Mouse (Mus musculus) E14TG2a.4 (cell line): ENCODE measurements at regions not wholly inside any gene's neighbourhood (a gene's known extent, or its start where the extent isn't known, plus 50 kb on each side); places are given as distances from the start of the nearest gene placed in this dataset.

Experiments used
- H3K27me3 ChIP-seq: 2 replicates; pipeline ENCODE4 v1.6.1; 2014; ENCODE audit warnings: low read length, control low read depth; ENCODE audit not compliant: insufficient read depth
- H3K36me3 ChIP-seq: 2 replicates; pipeline ENCODE4 v1.6.1; 2014; ENCODE audit warnings: low read length, control low read depth; ENCODE audit not compliant: insufficient read depth
- H3K4me1 ChIP-seq: replicated peaks from 2 replicates; pipeline ENCODE4 v1.6.1; 2014; ENCODE audit warnings: low read depth, low read length, control low read depth
- H3K4me3 ChIP-seq: replicated peaks from 2 replicates; pipeline ENCODE4 v1.5.1; 2014; ENCODE audit warnings: mild to moderate bottlenecking, low read length
- H3K9me3 ChIP-seq: 2 replicates; pipeline ENCODE4 v1.6.1; 2014; ENCODE audit warnings: low read length, control low read depth
- CTCF ChIP-seq: conservative IDR thresholded peaks from 2 replicates; pipeline ENCODE4 v1.5.1; 2014; ENCODE audit warnings: low read length
- NANOG ChIP-seq: IDR thresholded peaks from 2 replicates; pipeline ENCODE4 v1.6.1; 2014; ENCODE audit warnings: borderline replicate concordance, low read length, mixed read lengths
- POU5F1 ChIP-seq: IDR thresholded peaks from 2 replicates; pipeline ENCODE4 v1.6.1; 2014; ENCODE audit warnings: low read length, borderline replicate concordance

DNA sequence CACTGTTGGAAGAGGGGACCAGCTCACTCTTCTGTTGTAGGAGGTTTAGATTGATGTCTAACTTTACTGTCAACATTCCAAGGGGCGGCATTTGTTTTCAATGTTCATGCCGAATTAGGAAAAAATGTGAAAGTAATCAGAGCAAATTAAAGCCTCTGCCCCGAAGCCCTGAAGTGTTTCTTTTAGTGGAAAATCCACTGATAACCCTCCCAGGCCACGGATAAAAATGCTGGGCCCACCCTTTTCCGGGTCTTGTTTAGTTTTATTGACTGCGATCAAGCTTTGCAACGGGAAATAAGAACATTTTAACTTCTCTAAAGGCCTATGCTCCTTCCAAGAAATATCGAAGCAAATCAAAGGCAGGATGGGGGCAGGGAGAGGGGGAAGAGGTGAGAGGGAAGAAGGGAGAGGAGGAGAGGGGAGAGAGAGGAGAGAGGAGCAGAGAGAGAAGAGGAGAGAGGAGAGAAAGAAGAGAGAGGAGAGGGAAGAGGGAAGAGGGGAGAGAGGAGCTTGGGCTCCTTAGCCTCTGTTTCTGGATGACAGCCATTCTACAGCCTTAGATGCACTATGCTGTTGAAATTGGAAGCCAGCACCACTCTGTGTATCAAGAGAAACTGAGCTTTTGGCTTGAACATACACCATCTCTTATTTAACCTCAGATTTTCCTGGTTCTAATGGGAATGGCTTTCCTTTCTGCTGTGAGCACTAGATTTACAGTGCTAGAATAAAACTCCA lies 140.3 kb upstream of the Palmd start:
- Histone ChIP-seq H3K4me1 (no peaks in the 10 kb centered on the region), H3K9me3 (no peaks in the 10 kb centered on the region), H3K36me3 (no peaks in the 10 kb centered on the region), H3K4me3 (no peak overlapping the region), H3K27me3 (peaks cover 5% of the 10 kb centered on the region; the same call in 1 of the 2 replicates)
- no peak for TF ChIP-seq CTCF
- no peak for TF ChIP-seq NANOG
- TF ChIP-seq POU5F1 = no peak

DNA sequence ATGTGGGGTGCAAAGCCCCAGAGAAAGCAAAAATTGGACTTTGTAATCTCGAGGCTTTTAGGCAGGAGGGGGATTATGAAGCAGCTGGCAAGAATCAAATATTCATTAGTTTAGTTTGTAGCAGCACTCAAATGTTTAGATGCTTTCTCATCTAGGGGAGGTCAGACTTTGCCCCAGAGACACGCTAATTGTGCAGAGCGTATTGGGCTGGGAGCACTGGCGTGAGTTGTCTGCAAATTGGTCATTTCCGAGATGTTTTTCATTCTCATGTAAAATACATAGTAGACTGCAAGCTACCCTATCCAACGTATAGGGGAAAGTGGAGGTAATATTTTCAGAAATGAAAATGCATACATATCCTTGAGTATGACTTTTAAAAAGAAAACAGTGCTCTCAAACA lies 139.2 kb upstream of the Palmd start:
- no peaks in the 10 kb centered on the region for H3K36me3 ChIP-seq
- no peaks in the 10 kb centered on the region for H3K9me3 ChIP-seq
- H3K27me3 ChIP-seq = peaks cover 5% of the 10 kb centered on the region; the same call in 1 of the 2 replicates
- TF ChIP-seq NANOG (no peak), CTCF (no peak), POU5F1 (no peak)
- no peaks in the 10 kb centered on the region for H3K4me1 ChIP-seq
- H3K4me3 ChIP-seq = no peak overlapping the region

GRCm38 (mm10) chr3:117107378-117107777 lies 138.6 kb upstream of the Palmd start:
- no peak for TF ChIP-seq POU5F1
- TF ChIP-seq CTCF = no peak
- Histone ChIP-seq H3K4me3 (no peak overlapping the region), H3K4me1 (no peaks in the 10 kb centered on the region), H3K27me3 (peaks cover 5% of the 10 kb centered on the region; the same call in 1 of the 2 replicates), H3K9me3 (no peaks in the 10 kb centered on the region), H3K36me3 (no peaks in the 10 kb centered on the region)

DNA sequence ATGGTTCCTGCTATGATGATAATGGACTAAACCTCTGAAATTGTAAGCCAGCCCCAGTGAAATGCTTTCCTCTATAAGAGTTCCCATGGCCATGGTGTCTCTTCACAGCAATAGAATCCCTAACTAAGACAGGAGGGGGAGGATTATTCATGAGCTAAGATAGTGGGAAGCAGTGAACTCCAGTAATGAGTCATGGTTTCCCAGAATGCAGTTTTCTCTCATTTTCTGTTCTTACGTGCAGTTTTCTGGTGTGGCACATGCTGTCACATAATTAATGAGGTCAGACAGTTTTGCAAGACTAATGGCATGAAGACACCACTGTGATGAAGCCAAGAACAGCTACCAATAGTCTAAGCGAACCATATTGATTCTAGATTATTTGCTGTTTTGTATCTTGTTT lies 118.9 kb upstream of the Palmd start:
- Histone ChIP-seq H3K27me3 (no peaks in the 10 kb centered on the region), H3K36me3 (no peaks in the 10 kb centered on the region), H3K4me1 (no peaks in the 10 kb centered on the region), H3K9me3 (no peaks in the 10 kb centered on the region), H3K4me3 (no peak overlapping the region)
- TF ChIP-seq NANOG = no peak
- no peak for TF ChIP-seq POU5F1
- TF ChIP-seq CTCF = no peak

DNA sequence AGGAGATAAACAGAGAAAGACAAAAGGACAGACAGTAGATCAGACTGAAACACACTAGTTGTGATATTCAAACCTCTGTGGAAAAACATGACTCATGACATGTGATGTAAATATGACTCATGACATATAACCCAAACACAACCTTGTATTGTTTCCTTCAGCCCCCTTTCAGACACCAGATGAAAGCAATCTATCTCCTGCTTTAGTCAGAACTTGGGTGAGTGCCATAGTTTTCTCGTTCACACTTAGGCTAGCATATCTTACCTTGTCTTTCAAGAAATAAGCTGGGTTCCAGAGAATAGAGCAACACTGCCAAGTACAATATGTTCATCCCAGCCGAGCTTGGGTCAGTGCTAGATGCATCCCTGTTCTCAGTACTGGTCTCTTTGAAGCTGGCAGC lies 107.9 kb upstream of the Palmd start:
- no peak overlapping the region for H3K4me3 ChIP-seq
- no peaks in the 10 kb centered on the region for H3K4me1 ChIP-seq
- H3K36me3 ChIP-seq = no peaks in the 10 kb centered on the region
- H3K9me3 ChIP-seq = no peaks in the 10 kb centered on the region
- TF ChIP-seq NANOG = no peak
- no peak for TF ChIP-seq CTCF
- no peak for TF ChIP-seq POU5F1
- H3K27me3 ChIP-seq = no peaks in the 10 kb centered on the region

- no peaks in the 10 kb centered on the region for H3K9me3 ChIP-seq
- no peaks in the 10 kb centered on the region for H3K4me1 ChIP-seq
- H3K36me3 ChIP-seq = no peaks in the 10 kb centered on the region
- H3K4me3 ChIP-seq = no peak overlapping the region
- TF ChIP-seq CTCF (no peak), NANOG (no peak), POU5F1 (no peak)
- H3K27me3 ChIP-seq = no peaks in the 10 kb centered on the region
These were observed 104.6 kb upstream of the Palmd start for GRCm38 (mm10) chr3:117073399-117073798.

- no peak overlapping the region for H3K4me3 ChIP-seq
- no peaks in the 10 kb centered on the region for H3K27me3 ChIP-seq
These were observed 104.2 kb upstream of the Palmd start for GRCm38 (mm10) chr3:117072998-117073397.

GRCm38 (mm10) chr3:117071851-117072250 lies 103.1 kb upstream of the Palmd start:
- TF ChIP-seq CTCF (no peak), POU5F1 (no peak), NANOG (no peak)
- no peaks in the 10 kb centered on the region for H3K9me3 ChIP-seq
- H3K4me3 ChIP-seq = no peak overlapping the region
- H3K27me3 ChIP-seq = no peaks in the 10 kb centered on the region
- no peaks in the 10 kb centered on the region for H3K36me3 ChIP-seq
- H3K4me1 ChIP-seq = 0 out of 2 replicates have a peak, but pooled peaks cover 4% of the 10 kb centered on the region

More at GRCm38 (mm10) chr3:117072998-117073397, 104.2 kb upstream of the Palmd start:
- Histone ChIP-seq H3K36me3 (no peaks in the 10 kb centered on the region), H3K4me1 (0 out of 2 replicates have a peak, but pooled peaks cover under 1% of the 10 kb centered on the region), H3K9me3 (no peaks in the 10 kb centered on the region)
- no peak for TF ChIP-seq NANOG
- no peak for TF ChIP-seq POU5F1
- TF ChIP-seq CTCF = no peak

GRCm38 (mm10) chr3:117067470-117068053 lies 98.8 kb upstream of the Palmd start:
- no peak overlapping the region for H3K4me3 ChIP-seq
- H3K9me3 ChIP-seq = no peaks in the 10 kb centered on the region
- H3K36me3 ChIP-seq = no peaks in the 10 kb centered on the region
- TF ChIP-seq NANOG = no peak
- H3K27me3 ChIP-seq = no peaks in the 10 kb centered on the region
- 0 out of 2 replicates have a peak, but pooled peaks cover 4% of the 10 kb centered on the region for H3K4me1 ChIP-seq
